Mouse (Mus musculus): ENCODE data around the gene Flvcr1.
A peak's percentile ranks its signal among the peaks of the same experiment; 100 is the strongest.

The Flvcr1 gene

DNA sequence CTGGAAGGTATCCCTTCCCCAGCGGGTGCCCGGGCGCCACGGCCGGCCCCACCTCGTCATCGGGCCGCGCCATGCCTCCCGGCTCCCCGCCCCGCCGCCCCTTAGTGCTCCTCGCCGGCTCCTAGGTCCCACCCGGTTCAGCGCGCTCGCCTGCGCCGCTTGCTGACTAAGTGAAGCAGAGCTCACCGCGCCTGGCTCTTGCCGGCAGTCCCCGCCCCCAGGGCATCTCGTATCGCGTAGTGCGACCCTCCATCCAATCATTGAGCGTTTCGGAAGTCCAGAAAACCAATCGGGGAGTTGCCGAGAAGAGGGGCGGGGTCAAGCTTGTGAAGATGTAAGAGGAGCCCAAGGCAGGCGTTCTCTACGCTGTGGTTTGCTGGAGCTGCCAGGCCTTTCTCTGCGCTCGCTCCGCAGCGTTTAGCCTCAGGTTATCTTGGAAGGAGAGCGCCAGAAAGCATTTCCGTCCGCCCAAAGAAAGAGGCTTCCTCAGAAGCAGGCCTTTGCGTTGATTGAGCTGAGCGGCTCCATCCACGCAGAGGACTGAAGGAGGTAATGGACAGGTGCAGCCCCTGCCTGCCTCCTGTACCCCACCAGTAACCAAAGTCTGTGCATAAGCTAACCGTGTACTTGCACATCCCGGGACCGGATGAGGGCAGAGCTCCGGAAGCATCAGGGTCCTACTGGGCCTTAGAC is at the start of gene Flvcr1:
Flvcr1 (minus strand) TSS at position 138 of the 693 bp plus-strand sequence.
- DNase-seq (ENCODE audit: low spot score) = peak; percentile 99

DNA sequence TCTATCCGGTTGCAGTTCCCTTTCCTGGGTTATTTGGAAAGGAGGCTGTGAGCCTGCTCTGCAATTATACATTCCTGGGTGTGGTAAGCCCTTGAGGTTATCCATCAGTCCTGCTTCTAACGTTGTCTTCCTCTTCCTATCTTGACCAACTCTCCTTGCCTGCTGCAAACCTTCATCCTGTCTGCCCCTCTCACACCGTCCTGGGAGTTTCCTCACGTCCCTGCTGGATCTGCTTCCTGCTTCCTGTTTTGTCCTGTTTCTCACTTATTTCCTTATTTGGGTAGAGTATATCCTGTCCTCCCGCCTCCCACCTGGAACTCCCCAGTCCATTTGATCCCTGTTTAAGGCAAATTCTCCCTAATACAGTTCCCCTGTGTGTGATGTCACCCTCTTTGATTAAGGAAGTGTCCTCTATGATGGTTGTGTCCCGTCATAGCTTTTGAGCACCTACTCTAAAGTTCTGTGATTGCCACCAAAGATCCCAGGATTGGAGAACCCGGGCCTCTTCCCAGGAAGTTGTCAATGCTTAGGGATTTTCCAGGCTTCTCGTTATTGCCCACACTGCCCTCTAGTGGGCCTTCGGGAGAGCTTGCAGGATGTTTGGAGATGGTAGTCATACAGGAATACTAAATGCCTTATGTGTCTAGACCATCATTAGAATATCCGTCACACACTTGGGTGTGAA is 49.4 kb upstream of the Flvcr1 start:
- DNase-seq (ENCODE audit: low spot score) = no peak

DNA sequence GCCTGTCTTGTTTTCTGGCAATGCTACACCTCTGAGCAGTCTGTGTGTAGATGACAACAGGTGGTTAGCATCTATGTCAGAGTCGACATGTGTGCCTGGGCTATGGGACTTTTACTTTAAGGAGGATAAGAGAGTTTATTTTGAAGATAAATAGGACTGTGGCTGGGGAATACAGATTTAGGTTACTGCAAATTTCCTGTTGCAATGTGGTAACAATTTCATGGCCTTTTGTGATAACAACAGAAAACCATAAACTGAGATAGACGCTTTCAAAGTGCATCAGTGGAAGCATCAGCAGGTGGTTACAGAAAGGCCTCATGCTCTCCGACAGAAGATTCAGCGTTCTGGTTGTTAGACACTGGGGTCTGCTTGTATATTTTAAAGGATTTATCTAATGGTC is 47.5 kb upstream of the Flvcr1 start:
- no peak for DNase-seq (ENCODE audit: low spot score)

GRCm38 (mm10) chr1:191073001-191073400 is 47.0 kb upstream of the Flvcr1 start:
- peak; percentile 33 for DNase-seq (ENCODE audit: low spot score)

DNA sequence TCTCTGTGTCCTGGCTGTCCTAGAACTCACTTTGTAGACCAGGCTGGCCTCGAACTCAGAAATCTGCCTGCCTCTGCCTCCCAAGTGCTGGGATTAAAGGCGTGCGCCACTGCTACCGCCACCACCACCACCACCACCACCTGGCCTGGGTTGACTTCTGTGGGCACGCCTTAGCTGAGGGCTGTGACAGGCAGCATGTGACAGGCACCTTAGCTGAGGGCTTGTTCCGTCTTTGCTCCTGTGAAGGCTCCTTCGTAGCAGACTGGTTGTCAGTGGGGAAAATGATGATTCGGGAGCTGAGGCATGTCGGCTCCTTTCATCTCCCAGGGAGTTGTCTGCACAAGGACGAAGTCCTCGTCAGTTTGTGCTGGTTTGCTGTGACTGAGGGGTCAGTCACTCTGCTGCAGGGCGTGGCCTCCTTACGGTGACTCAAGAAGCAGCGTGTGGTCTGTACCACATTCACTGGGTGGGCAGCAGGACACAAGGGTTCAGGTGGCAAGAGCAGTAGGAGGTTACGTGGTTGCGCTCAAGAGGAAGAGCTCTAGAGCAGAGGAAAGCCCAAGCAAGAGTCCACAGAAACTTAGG is 46.5 kb upstream of the Flvcr1 start:
- DNase-seq (ENCODE audit: low spot score) = peak; percentile 78

DNA sequence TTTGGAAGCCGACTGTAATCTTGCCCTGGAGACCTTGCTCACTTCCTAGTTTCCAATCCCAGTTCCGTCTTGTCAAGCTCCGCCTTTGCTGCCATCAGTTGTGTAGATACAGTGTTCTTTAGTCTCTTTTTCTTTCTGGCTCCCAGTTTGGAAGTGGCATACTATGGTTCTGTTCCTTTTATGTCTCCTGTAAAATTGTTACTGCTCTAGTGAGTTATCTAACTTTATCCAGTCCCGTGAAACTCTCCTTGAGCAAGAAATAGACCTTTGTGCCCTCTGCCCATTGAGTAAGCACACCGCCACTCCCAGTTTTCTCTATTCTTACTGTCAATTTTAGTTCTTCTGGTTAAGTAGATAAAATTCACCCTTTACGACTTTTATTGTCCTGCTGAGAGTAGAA is 45.7 kb upstream of the Flvcr1 start:
- DNase-seq (ENCODE audit: low spot score) = no peak

- no peak for DNase-seq (ENCODE audit: low spot score)
Observed at GRCm38 (mm10) chr1:191070259-191070658, 44.3 kb upstream of the Flvcr1 start.

- DNase-seq (ENCODE audit: low spot score) = no peak
Observed at GRCm38 (mm10) chr1:191068377-191068776, 42.4 kb upstream of the Flvcr1 start.

DNA sequence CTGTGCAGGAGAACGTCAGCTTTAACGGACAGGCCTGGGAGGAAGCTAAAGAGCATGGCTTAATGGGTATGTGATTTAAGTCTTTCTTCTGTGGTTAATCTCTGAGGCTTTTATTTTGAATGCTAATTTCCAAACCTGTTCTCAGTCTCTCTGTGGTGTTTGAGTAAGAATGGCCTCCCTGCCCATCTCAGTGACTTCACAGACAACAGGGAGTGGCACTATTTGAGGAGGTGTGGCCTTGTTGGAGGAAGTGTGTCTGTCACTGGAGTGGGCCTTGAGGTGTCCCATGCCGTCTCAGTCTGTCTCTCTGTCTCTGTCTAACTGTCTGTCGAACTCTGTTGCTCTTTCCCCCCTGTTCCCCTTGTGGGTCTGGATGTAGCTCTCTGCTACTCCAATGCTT is 39.2 kb upstream of the Flvcr1 start:
- no peak for DNase-seq (ENCODE audit: low spot score)

DNA sequence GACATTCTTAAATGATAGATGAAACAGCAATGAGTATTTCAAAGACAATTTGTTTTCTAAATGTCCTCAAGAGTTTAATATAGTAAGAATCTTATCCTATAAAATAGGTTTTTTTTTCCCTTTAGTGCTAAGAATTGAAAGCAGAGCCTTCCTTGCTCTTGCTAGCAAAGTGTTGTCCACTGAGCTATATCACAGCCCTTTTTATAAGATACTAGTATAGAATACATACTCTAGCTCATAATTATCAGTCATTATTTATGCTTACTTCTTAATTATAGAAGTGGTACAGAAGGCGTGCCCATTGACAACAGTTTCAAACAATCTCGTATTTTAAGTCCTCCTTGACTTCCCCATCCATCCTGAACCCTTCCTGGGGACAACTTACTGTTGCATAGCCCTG is 38.6 kb upstream of the Flvcr1 start:
- DNase-seq (ENCODE audit: low spot score) = no peak

- DNase-seq (ENCODE audit: low spot score) = no peak
Observed at GRCm38 (mm10) chr1:191063700-191064099, 37.7 kb upstream of the Flvcr1 start.

GRCm38 (mm10) chr1:191062781-191063485 is 37.0 kb upstream of the Flvcr1 start, which contains the start of the genes Tatdn3 and Nsl1:
TSS of gene Tatdn3 (minus strand) at chr1:191062932.
TSS of gene Nsl1 (plus strand) at chr1:191063012.
- peak; percentile 88 for DNase-seq (ENCODE audit: low spot score)

GRCm38 (mm10) chr1:191062241-191062780 is 36.4 kb upstream of the Flvcr1 start:
- DNase-seq (ENCODE audit: low spot score) = no peak

DNA sequence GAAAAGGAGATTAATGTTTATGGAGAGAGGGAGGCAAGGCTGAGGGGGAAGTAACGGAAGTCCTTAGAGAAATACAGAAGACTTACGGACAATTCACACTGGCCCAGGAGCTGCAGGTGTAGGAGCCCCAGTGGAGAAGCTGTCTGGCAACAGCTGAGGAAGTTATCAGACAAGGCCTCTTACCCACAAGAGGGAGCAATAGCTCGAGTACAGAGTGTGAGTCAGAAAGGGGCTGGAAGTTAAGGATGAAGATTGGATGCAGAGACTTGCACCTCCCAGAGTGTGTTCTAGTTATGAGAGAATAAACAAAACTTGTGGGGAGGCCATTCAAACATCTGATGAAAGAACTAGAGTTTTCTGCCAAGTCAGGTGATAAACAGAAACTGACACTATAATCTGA is 31.5 kb upstream of the Flvcr1 start:
- no peak for DNase-seq (ENCODE audit: low spot score)

DNA sequence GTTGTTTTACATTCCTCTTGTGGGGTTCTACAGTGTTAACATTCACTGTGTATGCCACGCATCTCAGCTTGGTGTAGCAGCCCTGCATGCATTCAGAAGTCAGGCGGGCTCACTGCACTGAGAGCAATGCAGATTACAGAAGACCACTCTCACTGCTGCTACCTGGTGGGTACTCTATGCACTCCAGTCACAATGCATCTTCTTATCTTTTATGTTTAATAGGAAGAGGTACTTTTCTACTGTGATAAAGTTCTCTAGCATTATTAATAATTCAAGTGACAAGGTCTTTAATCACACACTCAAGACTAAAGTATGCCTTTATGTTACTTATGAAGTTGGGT is 29.5 kb upstream of the Flvcr1 start:
- DNase-seq (ENCODE audit: low spot score) = no peak

GRCm38 (mm10) chr1:191054870-191055532 is 29.0 kb upstream of the Flvcr1 start:
- DNase-seq (ENCODE audit: low spot score) = peak; percentile 45

DNA sequence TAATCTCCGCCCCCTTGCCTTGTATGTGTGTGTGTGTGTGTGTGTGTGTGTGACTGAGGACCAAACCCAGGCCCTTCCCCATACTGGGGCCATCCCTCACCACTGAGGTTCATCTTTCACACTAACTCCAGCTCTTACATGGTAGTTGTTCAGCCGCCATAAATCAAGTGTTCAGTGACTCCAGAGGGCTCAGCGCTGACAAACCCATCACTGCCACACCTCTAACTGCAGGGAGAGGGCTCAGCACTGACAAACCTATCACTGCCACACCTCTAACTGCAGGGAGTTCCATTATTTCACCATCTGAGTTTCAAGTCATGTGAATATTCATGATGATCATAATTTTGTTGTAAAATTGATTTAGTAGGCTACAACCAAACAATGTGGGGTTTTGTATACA is 27.6 kb upstream of the Flvcr1 start:
- DNase-seq (ENCODE audit: low spot score) = no peak

GRCm38 (mm10) chr1:191046231-191046824 is 20.4 kb upstream of the Flvcr1 start:
- DNase-seq (ENCODE audit: low spot score) = no peak

DNA sequence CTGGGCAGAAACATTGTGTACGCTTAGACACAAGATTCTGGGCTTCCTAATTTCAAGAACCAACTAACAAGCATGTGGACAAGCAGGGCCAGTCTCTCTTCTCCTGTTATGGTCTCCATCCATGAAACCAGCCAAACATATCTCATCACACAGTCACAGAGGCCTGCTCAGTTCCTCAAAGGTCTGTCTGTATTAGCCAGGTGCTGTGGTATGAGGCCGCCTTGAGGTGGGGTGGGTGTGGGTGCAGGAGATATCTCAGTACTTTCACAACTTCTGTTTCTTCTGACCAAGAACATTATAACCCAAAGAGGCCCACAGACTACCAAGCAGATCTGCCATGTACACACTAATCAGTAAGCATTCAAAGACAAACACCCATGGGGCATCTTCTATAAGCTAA is 19.3 kb upstream of the Flvcr1 start:
- no peak for DNase-seq (ENCODE audit: low spot score)

- DNase-seq (ENCODE audit: low spot score) = no peak
Observed at GRCm38 (mm10) chr1:191042688-191043087, 16.7 kb upstream of the Flvcr1 start.

GRCm38 (mm10) chr1:191042106-191042505 is 16.1 kb upstream of the Flvcr1 start:
- no peak for DNase-seq (ENCODE audit: low spot score)

- DNase-seq (ENCODE audit: low spot score) = no peak
Observed at GRCm38 (mm10) chr1:191041352-191041751, 15.4 kb upstream of the Flvcr1 start.

Measured in yolk sac, embryonic 10.5 days (tissue).